8 mouse cellular contexts compared by ENCODE assay signal in genomic region chr14:59201604-59202215, GRCm38 (mm10). TPM values are rescaled to one million over a fixed set of nuclear protein-coding genes. Genes with fewer than 3 reads are reported as not detected.
DNase-seq lines count a peak whose midpoint lies in the region; ATAC-seq and TF ChIP-seq lines count a peak whose summit lies in the region.

No protein-coding gene starts in this region.

- H3K4me1 ChIP-seq in heart, embryonic 15.5 days (replicated peaks) = peaks cover 7% of the 10 kb centered on the region; the same call in 1 of the 2 replicates
- no peaks in the 10 kb centered on the region for H3K4me1 ChIP-seq in MEL (ENCODE audit: control insufficient read depth in 1 of 2, insufficient read depth in 2 of 2, low read length in 2 of 2)
- H3K4me1 ChIP-seq in hindbrain, embryonic 10.5 days (replicated peaks) = peaks cover 42% of the 10 kb centered on the region
- peaks cover 40% of the 10 kb centered on the region for H3K4me1 ChIP-seq in midbrain, embryonic 11.5 days (ENCODE audit: control insufficient read depth, insufficient read depth, low read length)

- WGBS in heart, embryonic 15.5 days = 2% methylated on average over 21 of the region's 21 CpGs
- WGBS in hindbrain, embryonic 10.5 days = 1% methylated on average over 21 of the region's 21 CpGs
- under 1% methylated on average over 21 of the region's 21 CpGs for WGBS in midbrain, embryonic 11.5 days

- TF ChIP-seq EP300 in MEL (IDR thresholded peaks at IDR 0.05; ENCODE audit: low read depth in 1 of 2, low read length in 2 of 2) = no peak

- ATAC-seq in heart, embryonic 15.5 days (replicated peaks; ENCODE audit: insufficient number of reproducible peaks, insufficient read depth, low FRiP score, low read depth) = no peak
- ATAC-seq in midbrain, embryonic 11.5 days (ENCODE audit: low FRiP score) = no peak

- H3K4me3 ChIP-seq in heart, embryonic 15.5 days = peak overlapping the region; percentile 89
- peak overlapping the region; percentile 73 to 82 for H3K4me3 ChIP-seq in MEL (ENCODE audit: control insufficient read depth in 1 of 2, insufficient read depth in 1 of 2, low read depth in 2 of 2, low read length in 2 of 2)
- peak overlapping the region; percentile 85 for H3K4me3 ChIP-seq in hindbrain, embryonic 10.5 days
- H3K4me3 ChIP-seq in midbrain, embryonic 11.5 days (ENCODE audit: low read depth, low read length) = peak overlapping the region; percentile 88

- H3K79me2 ChIP-seq in MEL (ENCODE audit: control insufficient read depth, insufficient read depth, low read length, poor library complexity) = peaks cover 3% of the 10 kb centered on the region; the same call in 1 of the 2 replicates

- no peak for TF ChIP-seq POLR2A in MEL (IDR thresholded peaks at IDR 0.05; ENCODE audit: control insufficient read depth in 1 of 2, insufficient read depth in 1 of 2, low read depth in 1 of 2, low read length in 2 of 2, poor library complexity in 1 of 2)

- H3K27me3 ChIP-seq in heart, embryonic 15.5 days = no peaks in the 10 kb centered on the region
- H3K27me3 ChIP-seq in MEL (ENCODE audit: control insufficient read depth in 1 of 2, insufficient read depth in 2 of 2, low read length in 2 of 2) = no peaks in the 10 kb centered on the region
- no peaks in the 10 kb centered on the region for H3K27me3 ChIP-seq in hindbrain, embryonic 10.5 days (ENCODE audit: insufficient read depth, poor library complexity, severe bottlenecking)
- no peaks in the 10 kb centered on the region for H3K27me3 ChIP-seq in midbrain, embryonic 11.5 days (ENCODE audit: control insufficient read depth, insufficient read depth, low read length)

- TF ChIP-seq CTCF in MEL (IDR thresholded peaks at IDR 0.05 in 2 of 3, conservative IDR thresholded peaks at IDR 0.05 in 1 of 3; ENCODE audit: control insufficient read depth in 1 of 3, insufficient read depth in 1 of 3, low read depth in 2 of 3, low read length in 3 of 3, poor library complexity in 1 of 3, severe bottlenecking in 1 of 3) = no peak

- peak overlapping the region; percentile 88 for H3K27ac ChIP-seq in heart, embryonic 15.5 days
- peak overlapping the region; percentile 90 for H3K27ac ChIP-seq in MEL (ENCODE audit: control insufficient read depth, low read depth, low read length)
- peak overlapping the region; percentile 99 for H3K27ac ChIP-seq in hindbrain, embryonic 10.5 days
- peak overlapping the region; percentile 96 for H3K27ac ChIP-seq in midbrain, embryonic 11.5 days (ENCODE audit: low read depth, low read length)

- H3K36me3 ChIP-seq in heart, embryonic 15.5 days = no peaks in the 10 kb centered on the region
- peaks cover 0 to 6% of the 10 kb centered on the region in 2 experiments; a peak in 2 of 4 replicates for H3K36me3 ChIP-seq in MEL (ENCODE audit: control insufficient read depth in 1 of 2, insufficient read depth in 2 of 2, low read length in 2 of 2)
- H3K36me3 ChIP-seq in hindbrain, embryonic 10.5 days = no peaks in the 10 kb centered on the region
- no peaks in the 10 kb centered on the region for H3K36me3 ChIP-seq in midbrain, embryonic 11.5 days (ENCODE audit: control insufficient read depth, insufficient read depth, low read length)

- no peak for TF ChIP-seq RAD21 in MEL (IDR thresholded peaks at IDR 0.05; ENCODE audit: low read depth, low read length)

- H3K9ac ChIP-seq in heart, embryonic 15.5 days = peak overlapping the region; percentile 87
- H3K9ac ChIP-seq in MEL (ENCODE audit: control insufficient read depth, low read depth, low read length, poor library complexity, severe bottlenecking) = peak overlapping the region; percentile 76
- H3K9ac ChIP-seq in midbrain, embryonic 11.5 days (ENCODE audit: low read length) = peak overlapping the region; percentile 98

- intact Hi-C loops in left cerebral cortex, postnatal 10 days (cut with DNase I) = no loop called here

- H3K9me3 ChIP-seq in heart, embryonic 15.5 days (replicated peaks) = no peaks in the 10 kb centered on the region
- no peaks in the 10 kb centered on the region for H3K9me3 ChIP-seq in MEL (replicated peaks; ENCODE audit: insufficient read depth, low read length)
- H3K9me3 ChIP-seq in hindbrain, embryonic 10.5 days = no peaks in the 10 kb centered on the region
- no peaks in the 10 kb centered on the region for H3K9me3 ChIP-seq in midbrain, embryonic 11.5 days (ENCODE audit: control insufficient read depth, low read length)

- peak overlapping the region; percentile 78 for H3K4me2 ChIP-seq in heart, embryonic 15.5 days
- peak overlapping the region; percentile 48 for H3K4me2 ChIP-seq in midbrain, embryonic 11.5 days

- DNase-seq in heart, adult 11 months = no peak
- DNase-seq in MEL (ENCODE audit: low read depth, low spot score) = peak; percentile 9
- no peak for DNase-seq in hindbrain, embryonic 10.5 days (ENCODE audit: low spot score)
- DNase-seq in midbrain, embryonic 11.5 days (ENCODE audit: low spot score, missing footprints) = peak; percentile 97
- no peak for DNase-seq in left cerebral cortex, postnatal 10 days (ENCODE audit: extremely low spot score in 1 of 2, low spot score in 2 of 2)
- DNase-seq in frontal cortex, postnatal 36 days (ENCODE audit: low spot score in 2 of 2) = no peak
- DNase-seq in testis, postnatal 10 days (ENCODE audit: low spot score) = no peak

TF ChIP-seq in MEL, 35 proteins besides CTCF, POLR2A, EP300 and RAD21 (continues in another document):
- TF ChIP-seq CHD1 (IDR thresholded peaks at IDR 0.05; ENCODE audit: low read depth, low read length) = no peak
- TF ChIP-seq TAL1 (IDR thresholded peaks at IDR 0.05; ENCODE audit: low read length) = no peak
- TF ChIP-seq HCFC1 (IDR thresholded peaks at IDR 0.05; ENCODE audit: low read depth, low read length) = no peak
- no peak for TF ChIP-seq GATA1 (IDR thresholded peaks at IDR 0.05; ENCODE audit: low read depth, low read length)
- TF ChIP-seq ZKSCAN1 (IDR thresholded peaks at IDR 0.05; ENCODE audit: low read depth, low read length) = no peak
- TF ChIP-seq USF1 (IDR thresholded peaks at IDR 0.05; ENCODE audit: low read depth, low read length) = no peak
- TF ChIP-seq KAT2A (conservative IDR thresholded peaks at IDR 0.05; ENCODE audit: low read depth, low read length) = no peak
- TF ChIP-seq SIN3A (IDR thresholded peaks at IDR 0.05; ENCODE audit: low read length) = 0 out of 2 replicates have a peak, but pooled peaks have one; percentile 24
- TF ChIP-seq ZMIZ1 (IDR thresholded peaks at IDR 0.05; ENCODE audit: low read depth, low read length) = no peak
- no peak for TF ChIP-seq TBP (IDR thresholded peaks at IDR 0.05; ENCODE audit: low read depth, low read length)
- TF ChIP-seq NELFE (IDR thresholded peaks at IDR 0.05; ENCODE audit: low read depth, low read length) = no peak
- TF ChIP-seq E2F4 (IDR thresholded peaks at IDR 0.05; ENCODE audit: borderline replicate concordance, low read depth, low read length) = no peak
- no peak for TF ChIP-seq MAFK (IDR thresholded peaks at IDR 0.05; ENCODE audit: borderline replicate concordance, low read depth, low read length)
- 0 out of 2 replicates have a peak, but pooled peaks have one; percentile 8 for TF ChIP-seq MAZ (IDR thresholded peaks at IDR 0.05; ENCODE audit: low read depth, low read length)
- TF ChIP-seq ETS1 (IDR thresholded peaks at IDR 0.05; ENCODE audit: low read depth, low read length) = no peak
- TF ChIP-seq ELF1 (IDR thresholded peaks at IDR 0.05; ENCODE audit: low read depth, low read length) = no peak
- no peak for TF ChIP-seq POLR2AphosphoS5 (IDR thresholded peaks at IDR 0.05; ENCODE audit: borderline replicate concordance, low read depth, low read length)
- TF ChIP-seq MEF2A (IDR thresholded peaks at IDR 0.05; ENCODE audit: extremely low read depth, insufficient replicate concordance, low read depth, low read length, poor library complexity, severe bottlenecking) = no peak
- no peak for TF ChIP-seq POLR2AphosphoS2 (IDR thresholded peaks at IDR 0.05; ENCODE audit: low read length)
- no peak for TF ChIP-seq ZC3H11A (IDR thresholded peaks at IDR 0.05; ENCODE audit: low read depth, low read length)

RNA-seq across cellular contexts. Expression of gene Rcbtb1, which starts 0.7 kb away (rescaled TPM):
- polyA plus RNA-seq in heart, embryonic 15.5 days (2015; fragmentation: Nextera tagmentation; extraction: Ambion mirVana) = 13.6 and 23.2 TPM in 2 replicates
- 4.4 and 4.5 TPM in 2 replicates for total RNA-seq in MEL (2012; rRNA removed)
- polyA plus RNA-seq in MEL (2012; ENCODE audit: insufficient read depth in 1 of 2, insufficient read length in 2 of 2, low read depth in 1 of 2, low replicate concordance in 2 of 2, missing spikeins in 1 of 2) = 1 to 10 TPM in 1 of 2 experiments, not detected in 1; 6.7 TPM
- 97.6 and 109 TPM in 2 replicates for polyA plus RNA-seq in hindbrain, embryonic 10.5 days (2016; fragmentation: Nextera tagmentation; extraction: Ambion mirVana)
- 104 and 116 TPM in 2 replicates for polyA plus RNA-seq in midbrain, embryonic 11.5 days (2014; fragmentation: Nextera tagmentation; extraction: Ambion mirVana)
- total RNA-seq in left cerebral cortex, postnatal 10 days (2021) = 10 to 100 TPM; 23.2 to 26.2 TPM

RNA-seq across cellular contexts. Expression of gene Gm5142, which starts 23.2 kb away (rescaled TPM):
- polyA plus RNA-seq in heart, embryonic 15.5 days (2015; fragmentation: Nextera tagmentation; extraction: Ambion mirVana) = not detected in 2 replicates
- total RNA-seq in MEL (2012; rRNA removed) = not detected in 2 replicates
- not detected for polyA plus RNA-seq in MEL (2012; ENCODE audit: insufficient read depth in 1 of 2, insufficient read length in 2 of 2, low read depth in 1 of 2, low replicate concordance in 2 of 2, missing spikeins in 1 of 2)
- polyA plus RNA-seq in hindbrain, embryonic 10.5 days (2016; fragmentation: Nextera tagmentation; extraction: Ambion mirVana) = not detected in 2 replicates
- polyA plus RNA-seq in midbrain, embryonic 11.5 days (2014; fragmentation: Nextera tagmentation; extraction: Ambion mirVana) = not detected in 2 replicates
- not detected for total RNA-seq in left cerebral cortex, postnatal 10 days (2021)

RNA-seq across cellular contexts. Expression of gene Gm6904, which starts 58.3 kb away (rescaled TPM):
- not detected in 2 replicates for polyA plus RNA-seq in heart, embryonic 15.5 days (2015; fragmentation: Nextera tagmentation; extraction: Ambion mirVana)
- total RNA-seq in MEL (2012; rRNA removed) = not detected in 2 replicates
- not detected for polyA plus RNA-seq in MEL (2012; ENCODE audit: insufficient read depth in 1 of 2, insufficient read length in 2 of 2, low read depth in 1 of 2, low replicate concordance in 2 of 2, missing spikeins in 1 of 2)
- polyA plus RNA-seq in hindbrain, embryonic 10.5 days (2016; fragmentation: Nextera tagmentation; extraction: Ambion mirVana) = not detected in 2 replicates
- not detected in 2 replicates for polyA plus RNA-seq in midbrain, embryonic 11.5 days (2014; fragmentation: Nextera tagmentation; extraction: Ambion mirVana)
- not detected for total RNA-seq in left cerebral cortex, postnatal 10 days (2021)

RNA-seq across cellular contexts. Expression of gene 1700129C05Rik, which starts 59.0 kb away (rescaled TPM):
- polyA plus RNA-seq in heart, embryonic 15.5 days (2015; fragmentation: Nextera tagmentation; extraction: Ambion mirVana) = not detected in 2 replicates
- not detected in 2 replicates for total RNA-seq in MEL (2012; rRNA removed)
- not detected for polyA plus RNA-seq in MEL (2012; ENCODE audit: insufficient read depth in 1 of 2, insufficient read length in 2 of 2, low read depth in 1 of 2, low replicate concordance in 2 of 2, missing spikeins in 1 of 2)
- not detected in 2 replicates for polyA plus RNA-seq in hindbrain, embryonic 10.5 days (2016; fragmentation: Nextera tagmentation; extraction: Ambion mirVana)
- not detected in 2 replicates for polyA plus RNA-seq in midbrain, embryonic 11.5 days (2014; fragmentation: Nextera tagmentation; extraction: Ambion mirVana)
- not detected for total RNA-seq in left cerebral cortex, postnatal 10 days (2021)

Comparison
In these comparisons a context has a peak if more than half of its experiments do, and no peak if none do; other contexts are left out.
1. DNase-seq: peak in MEL (single experiment) and midbrain, embryonic 11.5 days (single experiment); none in heart, adult 11 months (single experiment), hindbrain, embryonic 10.5 days (single experiment), left cerebral cortex, postnatal 10 days (0 of 2), frontal cortex, postnatal 36 days (0 of 2) and testis, postnatal 10 days (single experiment).
2. Peak in every context shown above with its lines, with median percentiles within 50 percentile points of each other: H3K27ac ChIP-seq, H3K4me3 ChIP-seq and H3K9ac ChIP-seq.